Mouse (Mus musculus): Measurements from ENCODE around the gene Mob3c. TPM values are rescaled to one million over a fixed set of nuclear protein-coding genes. Genes with fewer than 3 reads are reported as not detected.

Gene Mob3c
- total RNA-seq, 2 experiments from 2014 or later, result 4.6 to 5.1 TPM

DNA sequence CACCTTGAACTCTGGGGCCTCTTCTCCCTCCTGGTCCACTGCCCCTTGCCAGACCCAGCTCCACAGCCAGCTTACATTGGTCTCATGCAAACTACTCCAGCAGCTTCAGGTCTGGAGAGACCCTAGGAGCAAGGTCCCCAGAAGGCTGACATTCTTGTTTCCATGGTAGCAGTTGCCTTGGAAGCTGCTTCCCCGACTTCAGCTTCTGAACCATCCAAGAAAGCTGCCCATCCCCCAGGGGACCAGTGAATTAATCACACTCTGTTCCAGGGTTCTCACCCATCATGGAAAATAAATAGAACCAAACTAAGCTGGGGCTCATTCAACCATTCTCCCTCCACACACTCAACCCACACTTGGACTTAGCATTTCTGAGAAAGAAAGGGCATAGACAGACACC is 53.3 kb downstream of the Mob3c start:
- peak in 1 of 2 experiments; percentile 17 for DNase-seq

- no peak for DNase-seq
These were observed 54.3 kb downstream of the Mob3c start for GRCm38 (mm10) chr4:115882195-115882594.

GRCm38 (mm10) chr4:115884022-115884421 is 56.1 kb downstream of the Mob3c start, which contains the start of gene Kncn:
Gene Kncn (plus strand): TSS chr4:115884400.
- no peak for DNase-seq

Other genes starting within 250 kb of the Mob3c start
- gene Cyp4a32, start 227.1 kb upstream of the Mob3c start, total RNA-seq (2021), result not detected
- gene Cyp4b1, start 180.4 kb upstream of the Mob3c start, total RNA-seq (2021), result 1 to 10 TPM in 1 of 2 experiments, under 1 TPM in 1; 0.66 to 1.2 TPM
- 10 to 100 TPM; 46.9 to 53.8 TPM for gene Efcab14, start 90.3 kb upstream of the Mob3c start, total RNA-seq (2021)
- gene Tex38, start 47.1 kb upstream of the Mob3c start, total RNA-seq (2021), result not detected
- 10 to 100 TPM; 49.6 to 60.5 TPM for gene Atpaf1, start 43.3 kb upstream of the Mob3c start, total RNA-seq (2021)
- 10 to 100 TPM; 43.0 to 45.1 TPM for gene Mknk1, start 11.1 kb downstream of the Mob3c start, total RNA-seq (2021)
- gene Kncn, start 56.3 kb downstream of the Mob3c start, total RNA-seq (2021), result under 1 TPM in 1 of 2 experiments, not detected in 1; 0.35 TPM
- gene 6430628N08Rik, start 62.6 kb downstream of the Mob3c start, total RNA-seq (2021), result not detected
- gene Dmbx1, start 111.8 kb downstream of the Mob3c start, total RNA-seq (2021), result not detected
- gene Faah, start 189.8 kb downstream of the Mob3c start, total RNA-seq (2021), result 100 to 1,000 TPM; 144 to 145 TPM
- gene Nsun4, start 225.8 kb downstream of the Mob3c start, total RNA-seq (2021), result 10 to 100 TPM in 1 of 2 experiments, 1 to 10 TPM in 1; 8.8 to 10.8 TPM
- gene Uqcrh, start 247.0 kb downstream of the Mob3c start, total RNA-seq (2021), result 100 to 1,000 TPM; 413 to 440 TPM
- 10 to 100 TPM; 40.1 to 42.5 TPM for gene Lrrc41, start 247.2 kb downstream of the Mob3c start, total RNA-seq (2021)